Mouse (Mus musculus): Measurements from ENCODE around the gene Ipo13. TPM values are rescaled to one million over a fixed set of nuclear protein-coding genes. Genes with fewer than 3 reads are reported as not detected.

Gene Ipo13
- total RNA-seq, 2 experiments from 2014 or later = 49.6 TPM

Other genes with a start within 250 kb of the Ipo13 start
- 10 to 100 TPM; 29.1 to 29.4 TPM for gene Dmap1, start 232.7 kb downstream of the Ipo13 start, total RNA-seq (2021)
- gene Gm12845, start 190.6 kb downstream of the Ipo13 start, total RNA-seq (2021) = not detected
- not detected for gene Klf17, start 149.4 kb downstream of the Ipo13 start, total RNA-seq (2021)
- gene Slc6a9, start 80.5 kb downstream of the Ipo13 start, total RNA-seq (2021) = 1 to 10 TPM; 3.2 to 4.1 TPM
- 1 to 10 TPM in 1 of 2 experiments, under 1 TPM in 1; 0.59 to 1.1 TPM for gene Ccdc24, start 42.4 kb downstream of the Ipo13 start, total RNA-seq (2021)
- gene B4galt2, start 31.5 kb downstream of the Ipo13 start, total RNA-seq (2021) = 10 to 100 TPM; 19.5 to 21.9 TPM
- gene Atp6v0b, start 27.7 kb downstream of the Ipo13 start, total RNA-seq (2021) = 100 to 1,000 TPM; 115 to 126 TPM
- gene Dph2, start 23.0 kb downstream of the Ipo13 start, total RNA-seq (2021) = 1 to 10 TPM; 4.1 to 5.1 TPM
- gene Artn, start 14.8 kb upstream of the Ipo13 start, total RNA-seq (2021) = under 1 TPM; 0.67 to 0.72 TPM
- gene St3gal3, start 219.9 kb upstream of the Ipo13 start, total RNA-seq (2021) = 10 to 100 TPM; 27.1 to 29.2 TPM

Measured in heart, postnatal 4 days (tissue).